10 mouse cellular contexts compared by ENCODE assay signal in genomic region chr1:62696312-62696982, GRCm38 (mm10). TPM values are rescaled to one million over a fixed set of nuclear protein-coding genes. Genes with fewer than 3 reads are reported as not detected.
DNase-seq lines count a peak whose midpoint lies in the region; ATAC-seq and TF ChIP-seq lines count a peak whose summit lies in the region.
"Had no signal": no experiment of that assay in that cellular context is flagged by ENCODE, and none has a peak within 500 bp of the region (broad histone marks: within the 10 kb centered on the region; RNA-seq: fewer than 3 reads in every experiment).

No protein-coding gene starts in this region.

- no peak for DNase-seq in heart, adult 11 months
- no peak for DNase-seq in lung, postnatal 0 days (ENCODE audit: low spot score)
- no peak for DNase-seq in lung, postnatal 36 days
- DNase-seq in embryo, embryonic 10.5 days (ENCODE audit: low spot score): no peak
- no peak for DNase-seq in layer of hippocampus, postnatal 14 days (ENCODE audit: low spot score in 2 of 2)
- DNase-seq: cerebellum, adult 9-11 months had no signal

- no peaks in the 10 kb centered on the region for H3K9me3 ChIP-seq in heart, embryonic 13.5 days
- H3K9me3 ChIP-seq in lung, postnatal 0 days (ENCODE audit: low read length): no peaks in the 10 kb centered on the region
- no peaks in the 10 kb centered on the region for H3K9me3 ChIP-seq in hindbrain, embryonic 16.5 days (ENCODE audit: control insufficient read depth, low read length)
- H3K9me3 ChIP-seq in midbrain, embryonic 16.5 days (replicated peaks; ENCODE audit: control insufficient read depth, low read length, poor library complexity, severe bottlenecking): no peaks in the 10 kb centered on the region
- H3K9me3 ChIP-seq: heart, embryonic 10.5 days had no signal

- H3K4me1 ChIP-seq in heart, embryonic 13.5 days: peaks cover 15% of the 10 kb centered on the region
- H3K4me1 ChIP-seq in lung, postnatal 0 days (ENCODE audit: insufficient read depth, low read depth, low read length): no peaks in the 10 kb centered on the region; the same call in 1 of the 2 replicates
- no peaks in the 10 kb centered on the region for H3K4me1 ChIP-seq in hindbrain, embryonic 16.5 days (ENCODE audit: control insufficient read depth, insufficient read depth, low read depth, low read length)
- peaks cover 9% of the 10 kb centered on the region; the same call in 1 of the 2 replicates for H3K4me1 ChIP-seq in midbrain, embryonic 16.5 days (ENCODE audit: control insufficient read depth, insufficient read depth, low read length)

- no peak for TF ChIP-seq EP300 in lung, postnatal 0 days (IDR thresholded peaks at IDR 0.05)

- ATAC-seq in heart, embryonic 13.5 days (ENCODE audit: extremely low read depth, insufficient number of reproducible peaks, low FRiP score, low TSS enrichment): no peak
- peak; percentile 6; the same call in 1 of the 2 replicates for ATAC-seq in lung, postnatal 0 days
- ATAC-seq in hindbrain, embryonic 16.5 days: peak; percentile 63
- ATAC-seq in midbrain, embryonic 16.5 days: peak; percentile 55; the same call in 1 of the 2 replicates

- H3K27me3 ChIP-seq in heart, embryonic 13.5 days (replicated peaks): peaks cover 1% of the 10 kb centered on the region; the same call in 1 of the 2 replicates
- no peaks in the 10 kb centered on the region for H3K27me3 ChIP-seq in lung, postnatal 0 days (replicated peaks; ENCODE audit: insufficient read depth, low read length)
- H3K27me3 ChIP-seq in hindbrain, embryonic 16.5 days (replicated peaks; ENCODE audit: control insufficient read depth, insufficient read depth, low read length): no peaks in the 10 kb centered on the region
- no peaks in the 10 kb centered on the region for H3K27me3 ChIP-seq in midbrain, embryonic 16.5 days (ENCODE audit: control insufficient read depth, insufficient read depth, low read depth, low read length)

- H3K4me3 ChIP-seq in heart, embryonic 13.5 days: no peak overlapping the region
- H3K4me3 ChIP-seq in lung, postnatal 0 days (ENCODE audit: low read depth, low read length): no peak overlapping the region
- H3K4me3 ChIP-seq in hindbrain, embryonic 16.5 days (ENCODE audit: low read length): no peak overlapping the region
- H3K4me3 ChIP-seq in midbrain, embryonic 16.5 days (ENCODE audit: low read depth, low read length): no peak overlapping the region
- H3K4me3 ChIP-seq: heart, embryonic 10.5 days had no signal

- H3K36me3 ChIP-seq in heart, embryonic 13.5 days: no peaks in the 10 kb centered on the region
- no peaks in the 10 kb centered on the region for H3K36me3 ChIP-seq in lung, postnatal 0 days (ENCODE audit: insufficient read depth, low read length)
- H3K36me3 ChIP-seq in hindbrain, embryonic 16.5 days (ENCODE audit: control insufficient read depth, insufficient read depth, low read length): no peaks in the 10 kb centered on the region
- H3K36me3 ChIP-seq in midbrain, embryonic 16.5 days (ENCODE audit: control insufficient read depth, insufficient read depth, low read length): no peaks in the 10 kb centered on the region
- H3K36me3 ChIP-seq: heart, embryonic 10.5 days had no signal

- no peak for TF ChIP-seq CTCF in lung, postnatal 0 days (IDR thresholded peaks at IDR 0.05)

- H3K27ac ChIP-seq in heart, embryonic 13.5 days (replicated peaks): no peak overlapping the region
- H3K27ac ChIP-seq in lung, postnatal 0 days (ENCODE audit: low read length): no peak overlapping the region
- H3K27ac ChIP-seq in hindbrain, embryonic 16.5 days (ENCODE audit: low read depth, low read length): no peak overlapping the region
- H3K27ac ChIP-seq in midbrain, embryonic 16.5 days (ENCODE audit: low read length): no peak overlapping the region
- H3K27ac ChIP-seq: heart, embryonic 10.5 days had no signal

- 56% methylated on average over 6 of the region's 6 CpGs for WGBS in heart, embryonic 13.5 days
- WGBS in lung, postnatal 0 days: 47% methylated on average over 6 of the region's 6 CpGs
- WGBS in hindbrain, embryonic 16.5 days: 65% methylated on average over 6 of the region's 6 CpGs
- 51% methylated on average over 6 of the region's 6 CpGs for whole genome bisulfite sequencing in midbrain, embryonic 16.5 days

- peak overlapping the region; percentile 54 for H3K4me2 ChIP-seq in heart, embryonic 13.5 days
- no peak overlapping the region for H3K4me2 ChIP-seq in lung, postnatal 0 days (replicated peaks; ENCODE audit: low read depth, low read length)
- H3K4me2 ChIP-seq in hindbrain, embryonic 16.5 days (ENCODE audit: low read length): peak overlapping the region; percentile 18; the same call in 1 of the 2 replicates
- peak overlapping the region; percentile 29; the same call in 1 of the 2 replicates for H3K4me2 ChIP-seq in midbrain, embryonic 16.5 days (ENCODE audit: low read length)

- peak overlapping the region; percentile 54; the same call in 1 of the 2 replicates for H3K9ac ChIP-seq in heart, embryonic 13.5 days
- no peak overlapping the region for H3K9ac ChIP-seq in lung, postnatal 0 days (replicated peaks; ENCODE audit: low read depth)
- H3K9ac ChIP-seq in hindbrain, embryonic 16.5 days (ENCODE audit: low read depth, low read length): no peak overlapping the region
- no peak overlapping the region for H3K9ac ChIP-seq in midbrain, embryonic 16.5 days (ENCODE audit: low read depth, low read length)

RNA-seq across cellular contexts. Expression of gene Nrp2, which starts 6.6 kb away (rescaled TPM):
- polyA plus RNA-seq in heart, embryonic 13.5 days (2015; fragmentation: Nextera tagmentation; extraction: Ambion mirVana): 5.0 and 7.0 TPM in 2 replicates
- polyA plus RNA-seq in lung, postnatal 0 days (2015; fragmentation: Nextera tagmentation; extraction: Ambion mirVana): 14.0 and 17.5 TPM in 2 replicates
- polyA plus RNA-seq in hindbrain, embryonic 16.5 days (2015; fragmentation: Nextera tagmentation; extraction: Ambion mirVana): 22.7 and 31.5 TPM in 2 replicates
- 23.4 and 33.3 TPM in 2 replicates for polyA plus RNA-seq in midbrain, embryonic 16.5 days (2015; fragmentation: Nextera tagmentation; extraction: Ambion mirVana)
- 10 to 100 TPM; 70.2 to 79.5 TPM for total RNA-seq in layer of hippocampus, postnatal 14 days (2021)
